ENCODE assay signal across 9 mouse cellular contexts in the genomic region with DNA sequence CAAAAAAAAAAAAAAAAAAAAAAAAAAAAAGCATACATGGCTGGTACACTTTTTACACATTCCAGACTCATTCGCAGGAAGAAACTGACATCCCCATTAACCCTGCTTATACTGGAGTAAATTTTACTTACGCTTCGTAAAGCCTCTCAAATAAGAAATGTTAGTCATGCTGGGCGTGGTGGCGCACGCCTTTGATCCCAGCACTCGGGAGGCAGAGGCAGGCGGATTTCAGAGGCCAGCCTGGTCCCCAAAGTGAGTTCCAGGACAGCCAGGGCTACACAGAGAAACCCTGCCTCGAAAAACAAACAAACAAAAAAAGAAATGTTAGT. TPM values are rescaled to one million over a fixed set of nuclear protein-coding genes. Genes with fewer than 3 reads are reported as not detected.
A peak's percentile ranks its signal among the peaks of the same experiment; 100 is the strongest.
DNase-seq lines count a peak whose midpoint lies in the region; ATAC-seq and TF ChIP-seq lines count a peak whose summit lies in the region.
"Not testable (repeated sequence)": the region's sequence is repeated elsewhere in the genome, so short reads cannot be mapped to it uniquely, and the experiment has no call there.
"Had no signal": no experiment of that assay in that cellular context is flagged by ENCODE, and none has a peak within 500 bp of the region (broad histone marks: within the 10 kb centered on the region; RNA-seq: fewer than 3 reads in every experiment).

No protein-coding gene starts in this region.

- intact Hi-C loops in heart, adult 2 months (cut with DNase I) = loop anchor here (10.0 kb wide), 1 partner anchor 421 kb away; no protein-coding TSS in a partner anchor
- intact Hi-C loops in left cerebral cortex, adult 2 months (cut with DNase I) = loop anchor here (5.0 kb wide), 2 partner anchors 52 to 127 kb away; no protein-coding TSS in a partner anchor

- DNase-seq in ES-E14 (ENCODE audit: low read depth, low spot score); embryonic facial prominence, embryonic 14.5 days (ENCODE audit: low spot score); heart, adult 2 months; left cerebral cortex, adult 2 months (ENCODE audit: extremely low spot score in 1 of 2, low spot score in 2 of 2): not testable (repeated sequence)

- not testable (repeated sequence) for H3K79me2 ChIP-seq in heart, adult 2 months (replicated peaks; ENCODE audit: control insufficient read depth, insufficient read depth, low read length)

- in situ Hi-C loops in ES-E14 (cut with MboI; ENCODE audit: low sequenced_read_pairs in 2 of 2, unreplicated experiment in 2 of 2) = not testable (repeated sequence)

- H3K27ac ChIP-seq in ES-E14 (ENCODE audit: insufficient read depth, low read depth, low read length, poor library complexity, severe bottlenecking) = peak overlapping the region; percentile 37; the same call in 1 of the 2 replicates
- peak overlapping the region; percentile 90 for H3K27ac ChIP-seq in embryonic facial prominence, embryonic 14.5 days (replicated peaks; ENCODE audit: low read depth, low read length)
- H3K27ac ChIP-seq in heart, adult 2 months = peak overlapping the region; percentile 68
- peak overlapping the region; percentile 90 for H3K27ac ChIP-seq in hindbrain, embryonic 15.5 days (replicated peaks)
- H3K27ac ChIP-seq in left cerebral cortex, adult 2 months = peak overlapping the region; percentile 84
- H3K27ac ChIP-seq in liver, embryonic 16.5 days (ENCODE audit: low read length) = 0 out of 2 replicates have a peak overlapping the region, but pooled peaks have one; percentile 43
- peak overlapping the region; percentile 87 for H3K27ac ChIP-seq in midbrain, embryonic 15.5 days
- peak overlapping the region; percentile 56; the same call in 1 of the 2 replicates for H3K27ac ChIP-seq in stomach, embryonic 14.5 days (ENCODE audit: low read length)

- 37% methylated on average over 9 of the region's 9 CpGs for WGBS in embryonic facial prominence, embryonic 14.5 days
- 34% methylated on average over 9 of the region's 9 CpGs for WGBS in heart, adult 2 months
- WGBS in hindbrain, embryonic 15.5 days = 47% methylated on average over 9 of the region's 9 CpGs
- WGBS in liver, embryonic 16.5 days (ENCODE audit: insufficient replicate concordance) = 20% methylated on average over 9 of the region's 9 CpGs
- WGBS in midbrain, embryonic 15.5 days = 47% methylated on average over 9 of the region's 9 CpGs
- WGBS in stomach, embryonic 14.5 days = 39% methylated on average over 9 of the region's 9 CpGs

- H3K27me3 ChIP-seq in embryonic facial prominence, embryonic 14.5 days (replicated peaks; ENCODE audit: control insufficient read depth, insufficient read depth, low read length); heart, adult 2 months (ENCODE audit: control insufficient read depth, insufficient read depth, low read length); hindbrain, embryonic 15.5 days; liver, embryonic 16.5 days (ENCODE audit: control insufficient read depth, insufficient read depth, low read depth, low read length); midbrain, embryonic 15.5 days (replicated peaks); stomach, embryonic 14.5 days (ENCODE audit: control insufficient read depth, insufficient read depth, low read length): not testable (repeated sequence)

- not testable (repeated sequence) for H3K9me3 ChIP-seq in ES-E14 (ENCODE audit: control insufficient read depth, insufficient read depth, low read depth, low read length); embryonic facial prominence, embryonic 14.5 days (ENCODE audit: control insufficient read depth, low read length); hindbrain, embryonic 15.5 days; liver, embryonic 16.5 days (replicated peaks; ENCODE audit: control insufficient read depth, low read length); midbrain, embryonic 15.5 days; stomach, embryonic 14.5 days (ENCODE audit: control insufficient read depth, low read depth, low read length)

- peaks cover 44% of the 10 kb centered on the region for H3K36me3 ChIP-seq in ES-E14 (ENCODE audit: control insufficient read depth, insufficient read depth, low read length, poor library complexity, severe bottlenecking)
- H3K36me3 ChIP-seq in embryonic facial prominence, embryonic 14.5 days (ENCODE audit: control insufficient read depth, insufficient read depth, low read length) = peaks cover 35% of the 10 kb centered on the region
- not testable (repeated sequence) for H3K36me3 ChIP-seq in heart, adult 2 months (ENCODE audit: control insufficient read depth, insufficient read depth, low read length)
- peaks cover 21% of the 10 kb centered on the region for H3K36me3 ChIP-seq in hindbrain, embryonic 15.5 days
- H3K36me3 ChIP-seq in liver, embryonic 16.5 days (ENCODE audit: control insufficient read depth, insufficient read depth) = peaks cover 29% of the 10 kb centered on the region
- H3K36me3 ChIP-seq in midbrain, embryonic 15.5 days (replicated peaks) = peaks cover 13% of the 10 kb centered on the region
- H3K36me3 ChIP-seq in stomach, embryonic 14.5 days (ENCODE audit: control insufficient read depth, insufficient read depth, low read length) = peaks cover 35% of the 10 kb centered on the region

- not testable (repeated sequence) for TF ChIP-seq CTCF in heart, adult 2 months (IDR thresholded peaks at IDR 0.05); left cerebral cortex, adult 2 months (IDR thresholded peaks at IDR 0.05)

- H3K4me3 ChIP-seq in ES-E14 (ENCODE audit: insufficient read depth in 1 of 2, low read depth in 1 of 2, low read length in 2 of 2, poor library complexity in 1 of 2, severe bottlenecking in 1 of 2) = peak overlapping the region; percentile 53 to 97
- peak overlapping the region; percentile 94 for H3K4me3 ChIP-seq in embryonic facial prominence, embryonic 14.5 days (ENCODE audit: low read depth, low read length)
- peak overlapping the region; percentile 67 for H3K4me3 ChIP-seq in heart, adult 2 months
- H3K4me3 ChIP-seq in hindbrain, embryonic 15.5 days = peak overlapping the region; percentile 76
- peak overlapping the region; percentile 92 for H3K4me3 ChIP-seq in left cerebral cortex, adult 2 months
- peak overlapping the region; percentile 71 for H3K4me3 ChIP-seq in liver, embryonic 16.5 days (ENCODE audit: low read depth, low read length)
- peak overlapping the region; percentile 59 for H3K4me3 ChIP-seq in midbrain, embryonic 15.5 days
- peak overlapping the region; percentile 83 for H3K4me3 ChIP-seq in stomach, embryonic 14.5 days (ENCODE audit: low read depth, low read length)

- peak overlapping the region; percentile 22; the same call in 1 of the 2 replicates for H3K9ac ChIP-seq in ES-E14 (ENCODE audit: insufficient read depth, low read depth, low read length, poor library complexity, severe bottlenecking)
- H3K9ac ChIP-seq in embryonic facial prominence, embryonic 14.5 days (ENCODE audit: low read depth, low read length) = peak overlapping the region; percentile 84
- not testable (repeated sequence) for H3K9ac ChIP-seq in heart, adult 2 months (ENCODE audit: low read depth, low read length)
- peak overlapping the region; percentile 52 for H3K9ac ChIP-seq in hindbrain, embryonic 15.5 days
- H3K9ac ChIP-seq in liver, embryonic 16.5 days (ENCODE audit: low read depth, low read length) = peak overlapping the region; percentile 61
- 0 out of 2 replicates have a peak overlapping the region, but pooled peaks have one; percentile 36 for H3K9ac ChIP-seq in midbrain, embryonic 15.5 days
- H3K9ac ChIP-seq in stomach, embryonic 14.5 days (replicated peaks; ENCODE audit: low read depth, low read length) = 0 out of 2 replicates have a peak overlapping the region, but pooled peaks have one; percentile 21

- TF ChIP-seq EP300 in heart, adult 2 months (IDR thresholded peaks at IDR 0.05; ENCODE audit: insufficient read depth, low read depth, low read length) = not testable (repeated sequence)

- not testable (repeated sequence) for TF ChIP-seq POLR2A in heart, adult 2 months (IDR thresholded peaks at IDR 0.05; ENCODE audit: insufficient read depth, low read depth, low read length)

- not testable (repeated sequence) for ATAC-seq in embryonic facial prominence, embryonic 14.5 days (ENCODE audit: low read depth); hindbrain, embryonic 15.5 days (ENCODE audit: low FRiP score, low read depth); liver, embryonic 16.5 days (ENCODE audit: low read depth); stomach, embryonic 14.5 days (ENCODE audit: insufficient number of reproducible peaks, insufficient read depth, low FRiP score, low read depth)
- peak; percentile 4; the same call in 1 of the 2 replicates for ATAC-seq in midbrain, embryonic 15.5 days (replicated peaks)

- peaks cover 0 to 13% of the 10 kb centered on the region in 2 experiments; a peak in 3 of 4 replicates for H3K4me1 ChIP-seq in ES-E14 (ENCODE audit: control insufficient read depth in 2 of 2, insufficient read depth in 2 of 2, low read length in 2 of 2, poor library complexity in 1 of 2)
- peaks cover 20% of the 10 kb centered on the region for H3K4me1 ChIP-seq in embryonic facial prominence, embryonic 14.5 days (ENCODE audit: control insufficient read depth, insufficient read depth, low read length)
- H3K4me1 ChIP-seq in heart, adult 2 months (ENCODE audit: control insufficient read depth, insufficient read depth, low read length) = not testable (repeated sequence)
- H3K4me1 ChIP-seq in hindbrain, embryonic 15.5 days (replicated peaks) = peaks cover 35% of the 10 kb centered on the region
- H3K4me1 ChIP-seq in liver, embryonic 16.5 days (ENCODE audit: control insufficient read depth, low read depth, low read length) = peaks cover 32% of the 10 kb centered on the region
- peaks cover 28% of the 10 kb centered on the region for H3K4me1 ChIP-seq in midbrain, embryonic 15.5 days
- peaks cover 28% of the 10 kb centered on the region for H3K4me1 ChIP-seq in stomach, embryonic 14.5 days (ENCODE audit: control insufficient read depth, insufficient read depth, low read length)

- H3K4me2 ChIP-seq in embryonic facial prominence, embryonic 14.5 days (ENCODE audit: low read depth, low read length) = peak overlapping the region; percentile 88
- H3K4me2 ChIP-seq in hindbrain, embryonic 15.5 days = peak overlapping the region; percentile 94
- H3K4me2 ChIP-seq in liver, embryonic 16.5 days (ENCODE audit: low read depth, low read length) = peak overlapping the region; percentile 83
- H3K4me2 ChIP-seq in midbrain, embryonic 15.5 days = peak overlapping the region; percentile 57
- H3K4me2 ChIP-seq in stomach, embryonic 14.5 days (replicated peaks; ENCODE audit: low read depth, low read length) = peak overlapping the region; percentile 39

RNA-seq across cellular contexts. Expression of a gene that starts 0.5 kb away (rescaled TPM):
- not detected in 2 replicates for total RNA-seq in ES-E14 (2012; rRNA removed)
- not detected in 2 replicates for polyA plus RNA-seq in embryonic facial prominence, embryonic 14.5 days (2014; fragmentation: Nextera tagmentation; extraction: Ambion mirVana)
- total RNA-seq in heart, adult 2 months (2021) = not detected
- not detected in 2 replicates for polyA plus RNA-seq in heart, adult 2 months (2012; rRNA removed)
- not detected in 2 replicates for polyA plus RNA-seq in hindbrain, embryonic 15.5 days (2015; fragmentation: Nextera tagmentation; extraction: Ambion mirVana)
- 1 to 10 TPM in 1 of 2 experiments, not detected in 1; 2.0 TPM for total RNA-seq in left cerebral cortex, adult 2 months (2021)
- not detected in 2 replicates for polyA plus RNA-seq in liver, embryonic 16.5 days (2015; fragmentation: Nextera tagmentation; extraction: Ambion mirVana)
- not detected in 2 replicates for polyA plus RNA-seq in midbrain, embryonic 15.5 days (2015; fragmentation: Nextera tagmentation; extraction: Ambion mirVana)
- not detected in 2 replicates for polyA plus RNA-seq in stomach, embryonic 14.5 days (2014; fragmentation: Nextera tagmentation; extraction: Ambion mirVana)
- polyA plus RNA-seq: gonadal fat pad, adult 2 months had no signal

RNA-seq across cellular contexts. Expression of a gene that starts 0.9 kb away (rescaled TPM):
- total RNA-seq in ES-E14 (2012; rRNA removed) = 1,842 and 2,049 TPM in 2 replicates
- 1,119 and 1,122 TPM in 2 replicates for polyA plus RNA-seq in embryonic facial prominence, embryonic 14.5 days (2014; fragmentation: Nextera tagmentation; extraction: Ambion mirVana)
- 100 to 1,000 TPM; 529 to 604 TPM for total RNA-seq in heart, adult 2 months (2021)
- 448 and 482 TPM in 2 replicates for polyA plus RNA-seq in heart, adult 2 months (2012; rRNA removed)
- 455 and 507 TPM in 2 replicates for polyA plus RNA-seq in hindbrain, embryonic 15.5 days (2015; fragmentation: Nextera tagmentation; extraction: Ambion mirVana)
- 100 to 1,000 TPM; 444 to 464 TPM for total RNA-seq in left cerebral cortex, adult 2 months (2021)
- polyA plus RNA-seq in liver, embryonic 16.5 days (2015; fragmentation: Nextera tagmentation; extraction: Ambion mirVana) = 432 and 472 TPM in 2 replicates
- 417 and 421 TPM in 2 replicates for polyA plus RNA-seq in midbrain, embryonic 15.5 days (2015; fragmentation: Nextera tagmentation; extraction: Ambion mirVana)
- polyA plus RNA-seq in stomach, embryonic 14.5 days (2014; fragmentation: Nextera tagmentation; extraction: Ambion mirVana) = 1,169 and 1,246 TPM in 2 replicates

RNA-seq across cellular contexts. Expression of a gene that starts 12.2 kb away (rescaled TPM):
- 79.9 and 97.9 TPM in 2 replicates for total RNA-seq in ES-E14 (2012; rRNA removed)
- 37.4 and 38.1 TPM in 2 replicates for polyA plus RNA-seq in embryonic facial prominence, embryonic 14.5 days (2014; fragmentation: Nextera tagmentation; extraction: Ambion mirVana)
- 100 to 1,000 TPM; 330 to 346 TPM for total RNA-seq in heart, adult 2 months (2021)
- polyA plus RNA-seq in heart, adult 2 months (2012; rRNA removed) = 143 and 189 TPM in 2 replicates
- polyA plus RNA-seq in hindbrain, embryonic 15.5 days (2015; fragmentation: Nextera tagmentation; extraction: Ambion mirVana) = 247 and 265 TPM in 2 replicates
- 100 to 1,000 TPM; 550 to 603 TPM for total RNA-seq in left cerebral cortex, adult 2 months (2021)
- 19.2 and 20.5 TPM in 2 replicates for polyA plus RNA-seq in liver, embryonic 16.5 days (2015; fragmentation: Nextera tagmentation; extraction: Ambion mirVana)
- 251 and 274 TPM in 2 replicates for polyA plus RNA-seq in midbrain, embryonic 15.5 days (2015; fragmentation: Nextera tagmentation; extraction: Ambion mirVana)
- polyA plus RNA-seq in stomach, embryonic 14.5 days (2014; fragmentation: Nextera tagmentation; extraction: Ambion mirVana) = 42.8 and 44.2 TPM in 2 replicates

RNA-seq across cellular contexts. Expression of a gene that starts 19.8 kb away (rescaled TPM):
- total RNA-seq in ES-E14 (2012; rRNA removed) = 7.9 and 8.8 TPM in 2 replicates
- polyA plus RNA-seq in embryonic facial prominence, embryonic 14.5 days (2014; fragmentation: Nextera tagmentation; extraction: Ambion mirVana) = 4.4 and 6.1 TPM in 2 replicates
- total RNA-seq in heart, adult 2 months (2021) = under 1 TPM; 0.44 to 0.45 TPM
- polyA plus RNA-seq in heart, adult 2 months (2012; rRNA removed) = 0.29 and 0.61 TPM in 2 replicates
- polyA plus RNA-seq in hindbrain, embryonic 15.5 days (2015; fragmentation: Nextera tagmentation; extraction: Ambion mirVana) = 55.1 and 61.9 TPM in 2 replicates
- total RNA-seq in left cerebral cortex, adult 2 months (2021) = 100 to 1,000 TPM; 436 to 459 TPM
- polyA plus RNA-seq in liver, embryonic 16.5 days (2015; fragmentation: Nextera tagmentation; extraction: Ambion mirVana) = 0.22 and 0.26 TPM in 2 replicates
- 55.5 and 55.7 TPM in 2 replicates for polyA plus RNA-seq in midbrain, embryonic 15.5 days (2015; fragmentation: Nextera tagmentation; extraction: Ambion mirVana)
- 1.8 and 2.3 TPM in 2 replicates for polyA plus RNA-seq in stomach, embryonic 14.5 days (2014; fragmentation: Nextera tagmentation; extraction: Ambion mirVana)

Comparison
In these comparisons a context has a peak if more than half of its experiments do, and no peak if none do; other contexts are left out.
1. H3K27ac ChIP-seq: peak in every context shown above with its lines; median percentile 90 in embryonic facial prominence, embryonic 14.5 days; 90 in hindbrain, embryonic 15.5 days; 87 in midbrain, embryonic 15.5 days; 84 in left cerebral cortex, adult 2 months; 68 in heart, adult 2 months; 56 in stomach, embryonic 14.5 days; 43 in liver, embryonic 16.5 days; 37 in ES-E14.
2. H3K4me2 ChIP-seq: peak in every context shown above with its lines; median percentile 94 in hindbrain, embryonic 15.5 days; 88 in embryonic facial prominence, embryonic 14.5 days; 83 in liver, embryonic 16.5 days; 57 in midbrain, embryonic 15.5 days; 39 in stomach, embryonic 14.5 days.